ENCODE assay signal across 8 mouse cellular contexts in the genomic region with DNA sequence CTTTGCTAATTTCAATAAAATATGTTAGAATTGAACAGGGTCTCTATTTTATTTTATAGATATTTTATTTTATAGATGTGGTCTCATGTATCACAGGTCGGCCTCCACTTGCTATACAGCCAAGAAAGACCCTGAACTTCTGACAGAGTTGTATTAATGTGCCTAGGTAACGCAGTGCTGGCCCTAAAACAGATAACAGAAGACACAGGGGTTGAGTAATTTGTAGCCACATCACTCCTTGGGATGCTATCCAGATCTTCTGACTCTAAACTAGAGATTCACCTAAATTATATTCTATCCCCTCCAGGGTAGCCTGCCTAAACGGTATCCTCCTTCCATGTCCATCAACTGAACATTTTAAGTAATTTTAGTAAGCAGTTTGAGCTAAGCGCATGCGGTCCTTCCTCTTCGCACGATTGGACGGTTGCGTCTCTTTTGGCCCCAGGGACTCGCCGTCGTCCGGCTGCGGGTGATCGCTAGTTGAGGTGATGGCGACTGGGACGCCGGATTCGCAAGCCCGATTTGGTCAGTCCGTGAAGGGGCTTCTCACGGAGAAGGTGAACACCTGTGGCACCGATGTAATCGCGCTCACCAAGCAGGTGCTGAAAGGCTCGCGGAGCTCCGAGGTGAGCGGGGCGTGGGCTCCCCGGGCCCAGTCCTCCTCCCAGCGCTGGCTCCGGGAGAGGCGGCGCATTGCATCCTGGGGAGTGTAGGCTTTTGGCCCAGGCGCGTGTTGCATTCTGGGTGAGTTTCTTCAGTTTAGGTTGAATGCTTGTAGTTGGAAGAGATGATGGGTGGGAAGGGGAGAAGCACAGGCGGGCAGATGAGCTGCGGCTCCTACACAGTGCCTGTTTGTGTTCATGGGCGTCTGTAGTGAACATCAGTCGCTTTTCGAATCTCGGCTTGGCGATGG. TPM values are rescaled to one million over a fixed set of nuclear protein-coding genes. Genes with fewer than 3 reads are reported as not detected.
A peak's percentile ranks its signal among the peaks of the same experiment; 100 is the strongest.
DNase-seq lines count a peak whose midpoint lies in the region; ATAC-seq and TF ChIP-seq lines count a peak whose summit lies in the region.

A gene (plus strand): TSS at position 447 of the 913 bp plus-strand sequence.

- ATAC-seq in G1E (ENCODE audit: extremely low read depth, insufficient number of reproducible peaks, low FRiP score, poor library complexity, severe bottlenecking) = peak; percentile 68
- peak; percentile 98 for ATAC-seq in forebrain, postnatal 0 days
- peak; percentile 94 for ATAC-seq in lung, embryonic 15.5 days (ENCODE audit: borderline replicate concordance, extremely low read depth, low FRiP score, low TSS enrichment)

- TF ChIP-seq CTCF in G1E (IDR thresholded peaks at IDR 0.05; ENCODE audit: low read depth, low read length) = no peak
- no peak for TF ChIP-seq CTCF in forebrain, postnatal 0 days (IDR thresholded peaks at IDR 0.05; ENCODE audit: low read depth)

- peak within 1 kb of the TSS; percentile 84 for H3K27ac ChIP-seq in forebrain, postnatal 0 days (ENCODE audit: low read depth, low read length)
- peak within 1 kb of the TSS; percentile 67 for H3K27ac ChIP-seq in lung, embryonic 15.5 days

- H3K27me3 ChIP-seq in G1E (ENCODE audit: insufficient read depth, low read length) = no peaks in the 10 kb centered on the region
- H3K27me3 ChIP-seq in forebrain, postnatal 0 days (ENCODE audit: insufficient read depth, low read length) = no peaks in the 10 kb centered on the region
- H3K27me3 ChIP-seq in lung, embryonic 15.5 days = no peaks in the 10 kb centered on the region

- 5% methylated on average over 44 of the region's 44 CpGs for WGBS in forebrain, postnatal 0 days
- 3% methylated on average over 44 of the region's 44 CpGs for WGBS in lung, embryonic 15.5 days

- DNase-seq in G1E (ENCODE audit: low spot score) = peak; percentile 83
- peak; percentile 94 to 95 for DNase-seq in cerebellum, adult 18-20 months
- peak; percentile 96 for DNase-seq in forebrain, postnatal 0 days
- DNase-seq in heart, postnatal 4 days = peak; percentile 86
- DNase-seq in layer of hippocampus, adult 8-10 months (ENCODE audit: low spot score in 2 of 2) = peak; percentile 82 to 91
- DNase-seq in ovary, adult 18-20 months (ENCODE audit: low spot score) = peak; percentile 75
- peak; percentile 87 for DNase-seq in thymus, postnatal 0 days (ENCODE audit: low spot score)

- peaks cover 27% of the 10 kb centered on the region for H3K36me3 ChIP-seq in G1E (replicated peaks)
- H3K36me3 ChIP-seq in forebrain, postnatal 0 days (ENCODE audit: insufficient read depth) = no peaks in the 10 kb centered on the region
- no peaks in the 10 kb centered on the region for H3K36me3 ChIP-seq in lung, embryonic 15.5 days

- H3K4me2 ChIP-seq in forebrain, postnatal 0 days (ENCODE audit: low read depth) = peak within 1 kb of the TSS; percentile 49
- H3K4me2 ChIP-seq in lung, embryonic 15.5 days = peak within 1 kb of the TSS; percentile 68

- H3K9ac ChIP-seq in forebrain, postnatal 0 days = peak within 1 kb of the TSS; percentile 81
- H3K9ac ChIP-seq in lung, embryonic 15.5 days = peak within 1 kb of the TSS; percentile 64

- peak within 1 kb of the TSS; percentile 85 for H3K4me3 ChIP-seq in G1E (ENCODE audit: low read depth, low read length)
- H3K4me3 ChIP-seq in forebrain, postnatal 0 days (ENCODE audit: low read depth, low read length) = peak within 1 kb of the TSS; percentile 57
- H3K4me3 ChIP-seq in lung, embryonic 15.5 days = peak within 1 kb of the TSS; percentile 70

- H3K4me1 ChIP-seq in G1E (ENCODE audit: insufficient read depth, low read depth, low read length) = peaks cover 21% of the 10 kb centered on the region
- no peaks in the 10 kb centered on the region for H3K4me1 ChIP-seq in forebrain, postnatal 0 days (ENCODE audit: insufficient read depth)
- H3K4me1 ChIP-seq in lung, embryonic 15.5 days = peaks cover 10% of the 10 kb centered on the region

- H3K9me3 ChIP-seq in G1E (replicated peaks) = no peaks in the 10 kb centered on the region
- H3K9me3 ChIP-seq in forebrain, postnatal 0 days (ENCODE audit: low read length) = no peaks in the 10 kb centered on the region
- H3K9me3 ChIP-seq in lung, embryonic 15.5 days = no peaks in the 10 kb centered on the region

RNA-seq across cellular contexts. Expression of the gene that starts here (rescaled TPM):
- 6.5 and 9.5 TPM in 2 replicates for total RNA-seq in G1E (2014; fragmentation: Nextera tagmentation)
- 4.4 and 5.1 TPM in 2 replicates for total RNA-seq in G1E (2017)
- 0.88 and 1.5 TPM in 2 replicates for polyA plus RNA-seq in G1E (2012)
- 14.4 and 15.2 TPM in 2 replicates for total RNA-seq in forebrain, postnatal 0 days (2014; rRNA removed)
- polyA plus RNA-seq in forebrain, postnatal 0 days (2015; fragmentation: Nextera tagmentation; extraction: Ambion mirVana) = 20.6 and 29.5 TPM in 2 replicates
- 10 to 100 TPM; 11.7 to 12.8 TPM for total RNA-seq in heart, postnatal 4 days (2021)
- total RNA-seq in layer of hippocampus, adult 8-10 months (2022) = 10 to 100 TPM; 20.2 to 22.6 (median 21.2) TPM
- 15.5 and 16.2 TPM in 2 replicates for polyA plus RNA-seq in lung, embryonic 15.5 days (2015; fragmentation: Nextera tagmentation; extraction: Ambion mirVana)
- 10.8 and 13.8 TPM in 2 replicates for polyA plus RNA-seq in thymus, postnatal 0 days (2015; fragmentation: Nextera tagmentation; extraction: Ambion mirVana)

Comparison
In these comparisons a context has a peak if more than half of its experiments do, and no peak if none do; other contexts are left out.
1. Peak in every context shown above with its lines: DNase-seq, ATAC-seq, H3K4me3 ChIP-seq and H3K27ac ChIP-seq.